Mouse (Mus musculus) neutrophil, adult 5-6 weeks (primary cell): ENCODE data around the gene Galnt6. TPM values are rescaled to one million over a fixed set of nuclear protein-coding genes. Genes with fewer than 3 reads are reported as not detected.

Experiments used
- ATAC-seq: fragments of 151-379, 151-347 bp; 2 replicates; pipeline ENCODE4 v1.8.0; 2017; ENCODE audit warnings: mild to moderate bottlenecking, moderate TSS enrichment; ENCODE audit not compliant: insufficient number of reproducible peaks, poor library complexity, low FRiP score, severe bottlenecking; ENCODE audit errors: extremely low read depth
- total RNA-seq: library from RNA; stranded (forward); fragments of 200-1000 nt; gene quantifications from 2 replicates; pipeline ENCODE4 v1.2.3, GENCODE M21; 2017

Gene Galnt6
- total RNA-seq, 1 experiment from 2014 or later = 33.1 TPM

- no peak for ATAC-seq
Observed at GRCm38 (mm10) chr15:100670004-100670403, 59.2 kb downstream of the Galnt6 start.

GRCm38 (mm10) chr15:100669337-100669736, 59.8 kb downstream of the Galnt6 start, which contains the start of gene Bin2:
Gene Bin2, minus strand, starts transcription at chr15:100669553.
- peak; percentile 66 for ATAC-seq

DNA sequence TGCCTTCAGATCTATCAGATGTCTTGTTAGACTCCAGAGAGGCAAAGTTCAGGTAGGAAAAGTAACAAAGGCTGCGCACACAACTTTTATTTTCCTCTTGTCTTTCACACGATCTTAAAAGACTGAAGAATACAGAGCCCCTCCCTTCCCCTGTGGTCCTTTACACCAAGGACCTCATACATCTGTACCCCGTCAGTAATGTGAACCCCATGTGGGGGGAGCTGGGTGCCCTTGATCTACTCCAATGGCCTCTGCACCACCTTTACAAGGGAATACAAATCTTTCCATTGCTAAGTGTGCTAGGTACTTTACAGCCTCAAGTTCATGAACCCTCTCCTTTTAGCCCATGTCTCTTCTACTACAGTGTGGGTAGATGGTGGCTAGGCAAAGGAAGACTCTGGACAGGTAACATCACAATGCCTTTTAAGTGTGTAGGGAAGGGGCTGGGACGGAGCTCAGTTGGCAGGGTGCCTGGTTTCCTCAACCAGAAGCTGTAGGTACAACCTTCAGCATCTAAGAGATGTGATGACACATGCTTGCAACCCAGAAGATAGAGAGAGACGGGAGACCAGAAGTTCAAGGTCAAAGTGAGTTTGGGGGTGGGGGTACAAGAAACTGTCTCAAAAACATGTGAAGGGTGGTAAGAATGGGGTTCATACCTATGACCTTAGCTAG, 61.2 kb downstream of the Galnt6 start:
- ATAC-seq = no peak

GRCm38 (mm10) chr15:100667420-100667819, 61.8 kb downstream of the Galnt6 start:
- no peak for ATAC-seq

DNA sequence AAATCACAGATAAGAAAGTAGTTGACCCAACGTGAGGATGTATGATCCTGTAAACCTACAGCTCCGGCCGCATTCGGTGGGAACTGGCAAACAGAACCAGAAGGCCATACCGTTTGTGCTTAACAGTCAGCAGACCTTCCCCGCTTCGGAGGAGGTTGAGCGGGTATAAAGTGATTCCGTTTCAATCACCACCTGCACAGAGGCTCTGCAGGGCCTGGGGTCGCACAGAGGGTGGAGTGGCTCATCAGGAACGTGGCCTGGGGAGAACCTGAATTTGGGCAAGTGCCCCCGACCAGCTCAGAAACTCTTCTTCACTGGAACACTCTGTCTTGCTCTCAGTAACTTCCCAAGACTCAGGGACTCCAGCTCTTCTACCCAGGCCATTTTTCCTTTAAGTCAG, 62.3 kb downstream of the Galnt6 start:
- ATAC-seq = no peak

DNA sequence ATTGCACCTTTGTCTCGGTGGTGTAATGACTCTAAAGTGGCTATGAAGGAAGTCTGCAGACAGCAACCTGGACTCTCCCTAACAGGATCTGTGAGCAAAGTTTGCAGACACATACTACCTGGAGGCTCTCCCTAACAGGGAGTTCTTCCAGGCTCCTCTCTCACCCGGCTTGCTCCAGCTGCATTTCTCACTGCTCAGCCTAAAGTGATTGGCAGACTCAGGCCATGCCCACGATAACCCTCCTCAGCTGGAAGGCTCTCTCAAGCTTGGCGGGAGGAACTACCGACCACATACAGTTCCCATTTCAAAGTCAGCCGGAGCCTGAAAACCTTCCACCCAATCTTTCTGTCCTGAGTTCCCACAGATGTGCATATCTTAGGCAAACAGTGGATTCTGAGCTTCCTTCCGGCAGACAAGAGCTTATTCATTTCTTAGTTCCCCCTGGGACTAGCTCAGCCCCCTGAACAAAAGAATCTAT, 62.9 kb downstream of the Galnt6 start:
- no peak for ATAC-seq

GRCm38 (mm10) chr15:100665411-100666218, 63.6 kb downstream of the Galnt6 start:
- ATAC-seq = no peak

GRCm38 (mm10) chr15:100664813-100665274, 64.3 kb downstream of the Galnt6 start:
- ATAC-seq = peak; percentile 76

GRCm38 (mm10) chr15:100660805-100661204, 68.4 kb downstream of the Galnt6 start:
- no peak for ATAC-seq

GRCm38 (mm10) chr15:100660306-100660705, 68.9 kb downstream of the Galnt6 start:
- no peak for ATAC-seq

GRCm38 (mm10) chr15:100655201-100655600, 74.0 kb downstream of the Galnt6 start:
- ATAC-seq = no peak

DNA sequence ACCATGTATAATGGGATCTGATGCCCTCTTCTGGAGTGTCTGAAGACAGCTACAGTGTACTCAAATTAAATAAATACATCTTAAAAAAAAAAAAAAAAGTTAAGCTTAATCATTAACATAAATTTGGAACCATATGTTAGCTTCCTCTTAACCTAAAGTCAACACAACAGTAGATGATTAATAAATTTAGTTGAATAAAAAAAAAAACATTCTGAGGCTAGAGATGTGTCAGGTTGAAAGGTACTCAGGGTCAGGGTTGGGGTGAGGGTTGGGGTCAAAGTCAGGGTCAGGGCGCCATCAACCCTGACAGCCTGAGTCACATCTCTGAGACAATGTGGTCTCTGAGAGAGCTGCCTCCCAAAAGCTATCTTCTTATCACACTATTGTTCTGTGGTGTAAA, 74.9 kb downstream of the Galnt6 start:
- ATAC-seq = no peak

DNA sequence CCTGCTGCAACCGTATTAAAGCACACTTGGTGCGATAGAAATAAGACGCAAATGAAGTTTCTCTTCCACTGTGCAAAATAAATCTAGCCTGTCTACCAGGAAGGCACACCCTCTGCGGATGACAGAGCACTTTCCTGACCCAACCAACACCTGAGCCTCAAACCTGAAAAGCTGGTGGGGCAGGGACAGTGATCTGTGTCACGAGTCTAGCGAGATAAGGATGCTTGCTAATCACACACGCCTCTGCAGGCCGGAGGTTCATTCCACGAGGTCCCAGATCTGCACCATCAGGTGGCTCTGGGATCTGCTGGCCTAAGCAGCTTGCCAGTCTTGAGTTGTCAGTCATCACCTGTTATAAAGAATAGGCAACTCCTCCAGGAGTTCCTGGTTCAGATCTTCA, 77.6 kb downstream of the Galnt6 start:
- ATAC-seq = no peak

- ATAC-seq = no peak
Observed at GRCm38 (mm10) chr15:100650111-100650510, 79.1 kb downstream of the Galnt6 start.

DNA sequence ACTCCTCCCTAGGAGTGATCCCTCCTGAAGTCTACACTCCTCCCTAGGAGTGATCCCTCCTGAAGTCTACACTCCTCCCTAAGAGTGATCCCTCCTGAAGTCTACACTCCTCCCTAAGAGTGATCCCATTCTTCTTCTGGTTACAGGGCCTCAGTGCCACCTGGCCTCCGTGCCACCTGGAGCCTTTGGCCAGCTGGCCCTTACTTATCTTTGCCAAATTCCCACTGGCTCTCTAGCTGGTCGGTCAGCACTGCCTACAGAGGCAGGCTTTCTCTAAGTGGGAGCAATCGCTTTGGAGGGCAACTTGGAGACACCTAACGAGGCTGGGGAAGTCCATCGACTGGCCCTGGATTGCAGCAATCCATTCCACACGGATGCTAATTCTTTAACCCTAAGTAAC, 83.0 kb downstream of the Galnt6 start:
- no peak for ATAC-seq

- no peak for ATAC-seq
Observed at GRCm38 (mm10) chr15:100642451-100642850, 86.7 kb downstream of the Galnt6 start.
